Mouse (Mus musculus): ENCODE results near the gene Klhl1.

GRCm38 (mm10) chr14:96348220-96348619, 170.7 kb downstream of the Klhl1 start:
- no peak for TF ChIP-seq GATA1 (IDR thresholded peaks at IDR 0.05; ENCODE audit: borderline replicate concordance, low read length)
- no peak for TF ChIP-seq FLI1 (IDR thresholded peaks at IDR 0.05; ENCODE audit: low read length)

Measured in megakaryocyte, embryonic 14.5 days (primary cell).